Mouse (Mus musculus) liver, embryonic 16.5 days (tissue): ENCODE measurements around the gene Carmil1. TPM values are rescaled to one million over a fixed set of nuclear protein-coding genes. Genes with fewer than 3 reads are reported as not detected.

Source experiments
- ATAC-seq: fragments of 200-750 bp; cut with Nextera tagmentation; 2 replicates; pipeline ENCODE4 v1.8.0; 2017; ENCODE audit warnings: low read depth, mild to moderate bottlenecking, moderate number of reproducible peaks, moderate library complexity
- H3K27ac ChIP-seq: fragments of 300-500 bp; sonication (generic); 2 replicates; pipeline ENCODE4 v1.5.1; 2014; ENCODE audit warnings: mild to moderate bottlenecking, low read length
- H3K27me3 ChIP-seq: fragments of 300-500 bp; sonication (generic); 2 replicates; pipeline ENCODE4 v1.6.1; 2014; ENCODE audit warnings: low read depth, low read length, mixed read lengths; ENCODE audit not compliant: control insufficient read depth, insufficient read depth
- H3K36me3 ChIP-seq: fragments of 300-500 bp; sonication (generic); 2 replicates; pipeline ENCODE4 v1.6.1; 2014; ENCODE audit warnings: mild to moderate bottlenecking; ENCODE audit not compliant: control insufficient read depth, insufficient read depth
- H3K4me1 ChIP-seq: fragments of 300-500 bp; sonication (generic); 2 replicates; pipeline ENCODE4 v1.6.1; 2014; ENCODE audit warnings: low read depth, low read length, mixed read lengths; ENCODE audit not compliant: control insufficient read depth
- H3K4me2 ChIP-seq: fragments of 300-500 bp; sonication (generic); 2 replicates; pipeline ENCODE4 v1.6.1; 2014; ENCODE audit warnings: low read depth, low read length, mixed read lengths
- H3K4me3 ChIP-seq: fragments of 300-500 bp; sonication (generic); 2 replicates; pipeline ENCODE4 v1.5.1; 2014; ENCODE audit warnings: low read depth, mild to moderate bottlenecking, low read length
- H3K9ac ChIP-seq: fragments of 300-500 bp; sonication (generic); 2 replicates; pipeline ENCODE4 v1.6.1; 2014; ENCODE audit warnings: low read depth, low read length
- H3K9me3 ChIP-seq: fragments of 300-500 bp; sonication (generic); replicated peaks from 2 replicates; pipeline ENCODE4 v1.6.1; 2016; ENCODE audit warnings: low read length; ENCODE audit not compliant: control insufficient read depth
- WGBS: fragments of 180-500 bp; shearing (Covaris S2); extraction: QIAGEN DNeasy Blood & Tissue Kit; methylation state at CpG from one replicate; pipeline ENCODE4 v1.1.7; 2014; ENCODE audit not compliant: insufficient replicate concordance; 5-methylcytosine and 5-hydroxymethylcytosine counted together
- polyA plus RNA-seq: library from polyadenylated mRNA; unstranded; fragments of >200 nt; fragmentation: Nextera tagmentation; extraction: Ambion mirVana; gene quantifications from 2 replicates; pipeline ENCODE4 v1.2.1, GENCODE M21; 2015

Gene Carmil1
- 4.3 and 5.4 TPM in 2 replicates for polyA plus RNA-seq

DNA sequence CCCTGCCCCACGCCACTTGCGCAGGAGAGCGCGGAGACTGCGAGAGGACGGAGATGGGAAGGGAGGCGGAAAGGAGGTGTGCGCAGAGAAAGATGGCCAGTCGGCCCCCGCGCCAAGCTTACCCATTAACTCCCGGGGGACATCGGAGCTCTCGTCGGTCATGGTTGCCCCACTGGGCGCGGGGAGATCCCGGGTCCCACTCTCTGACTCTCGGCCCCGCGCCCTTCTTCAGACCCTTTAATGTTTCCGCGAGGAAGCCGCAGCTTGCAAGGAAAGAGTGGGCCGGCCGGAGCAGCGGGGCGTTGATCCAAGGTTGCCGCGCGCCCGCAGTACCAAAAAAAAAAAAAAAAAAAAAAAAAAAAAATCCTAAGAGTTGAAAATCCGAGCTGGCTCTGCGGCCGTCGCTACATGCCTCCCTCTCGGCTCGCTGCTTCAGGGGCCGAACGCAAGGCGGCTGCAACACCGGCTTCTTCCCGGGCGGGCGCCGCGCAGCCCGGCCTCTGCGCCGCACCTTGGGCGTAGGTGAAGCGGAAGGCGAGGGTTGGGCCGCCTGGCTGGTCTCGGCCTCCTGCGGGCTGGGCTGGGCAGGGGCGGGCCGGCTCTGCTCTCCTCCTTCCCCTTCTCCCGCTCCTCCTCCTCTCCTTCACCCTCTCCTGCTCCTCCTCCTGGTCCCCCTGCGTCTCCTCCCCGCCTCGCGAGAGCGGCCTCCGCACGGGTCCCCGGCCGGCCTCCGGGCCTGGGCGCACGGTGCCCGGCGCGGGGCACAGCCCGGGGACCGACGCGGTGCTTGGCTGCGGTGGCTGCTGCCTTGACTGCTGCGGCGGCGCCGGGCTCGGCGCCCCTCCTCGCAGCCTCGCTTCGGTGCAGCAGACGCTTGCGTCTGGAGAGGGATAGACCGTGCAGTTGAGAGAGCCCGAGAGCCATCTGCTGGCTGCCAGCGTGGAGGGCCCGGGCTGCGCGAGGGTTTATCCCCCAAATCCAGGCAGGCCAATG, at the start of gene Carmil1:
TSS of gene Carmil1 (minus strand) at position 357 of the 993 bp plus-strand sequence.
- no peaks in the 10 kb centered on the region for H3K4me1 ChIP-seq
- H3K4me2 ChIP-seq: peak within 1 kb of the TSS; percentile 63
- no peaks in the 10 kb centered on the region for H3K9me3 ChIP-seq
- H3K4me3 ChIP-seq: peak within 1 kb of the TSS; percentile 67
- H3K36me3 ChIP-seq: no peaks in the 10 kb centered on the region
- H3K27me3 ChIP-seq: peaks cover 32% of the 10 kb centered on the region
- 0 out of 2 replicates have a peak within 1 kb of the TSS, but pooled peaks have one; percentile 33 for H3K27ac ChIP-seq
- under 1% methylated on average over 95 of the region's 96 CpGs for WGBS
- H3K9ac ChIP-seq: peak within 1 kb of the TSS; percentile 25; the same call in 1 of the 2 replicates
- ATAC-seq: peak; percentile 96

DNA sequence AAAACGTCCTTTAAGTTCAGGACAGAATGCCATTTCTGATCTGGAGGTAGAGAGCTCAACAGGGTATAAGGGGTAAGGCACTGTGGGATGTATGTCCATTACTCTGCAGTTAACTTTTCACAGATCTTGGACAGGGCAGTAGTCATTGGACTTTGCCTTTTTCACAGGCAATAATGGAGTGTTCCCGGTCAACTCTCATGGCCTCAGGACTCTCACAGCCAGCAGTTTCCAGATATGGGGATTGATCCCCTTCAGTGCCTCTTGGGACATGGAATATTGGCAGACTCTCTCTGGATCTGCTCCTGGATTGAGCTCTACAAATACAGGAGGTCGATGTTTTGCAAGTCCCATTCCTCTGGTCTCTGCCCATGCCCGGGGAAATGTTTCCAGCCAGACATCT, 49.5 kb upstream of the Carmil1 start:
- Histone ChIP-seq H3K4me3 (no peak overlapping the region), H3K27ac (no peak overlapping the region), H3K9me3 (no peaks in the 10 kb centered on the region), H3K27me3 (no peaks in the 10 kb centered on the region), H3K4me2 (no peak overlapping the region), H3K36me3 (no peaks in the 10 kb centered on the region), H3K4me1 (no peaks in the 10 kb centered on the region; the same call in 1 of the 2 replicates), H3K9ac (no peak overlapping the region)
- peak; percentile 35; the same call in 1 of the 2 replicates for ATAC-seq
- WGBS: 49% methylated on average over 4 of the region's 4 CpGs

DNA sequence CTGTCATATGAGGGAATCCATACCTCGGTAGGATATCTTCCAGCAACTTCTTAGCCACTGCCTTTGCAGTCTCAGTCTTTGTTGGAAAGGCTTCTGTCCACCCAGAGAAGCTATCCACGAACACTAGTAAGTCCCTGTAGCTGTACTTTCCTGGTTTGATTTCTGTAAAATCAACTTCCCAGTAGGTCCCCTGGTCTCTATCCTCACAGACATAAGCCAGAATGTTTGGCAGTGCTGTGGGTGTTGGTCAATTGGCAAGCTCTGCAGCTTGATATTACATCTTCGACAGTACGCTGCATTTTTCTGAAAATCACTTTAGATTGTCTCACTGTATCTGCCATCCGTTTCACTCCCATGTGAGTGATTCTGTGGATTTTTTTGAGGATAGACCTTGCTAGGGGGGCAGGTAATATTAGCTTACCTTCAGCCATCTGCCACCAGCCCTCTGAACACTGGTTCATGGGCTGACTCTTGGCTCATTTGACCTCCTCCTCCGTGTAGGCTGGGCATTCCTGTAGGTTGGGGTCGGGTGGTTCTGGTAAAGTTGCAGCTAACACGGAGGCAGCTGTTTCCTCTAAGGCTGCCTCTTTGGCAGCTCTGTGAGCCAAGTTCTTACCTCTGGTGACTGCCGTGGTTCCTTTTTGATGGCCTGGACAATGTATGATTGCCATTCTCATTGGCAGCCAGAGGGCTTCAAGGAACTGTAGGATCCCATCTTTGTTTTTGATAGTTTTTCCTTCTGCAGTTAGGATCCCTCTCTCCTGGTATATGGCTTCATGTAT, 47.6 kb upstream of the Carmil1 start:
- no peaks in the 10 kb centered on the region for H3K27me3 ChIP-seq
- no peak for ATAC-seq
- no peaks in the 10 kb centered on the region; the same call in 1 of the 2 replicates for H3K4me1 ChIP-seq
- no peaks in the 10 kb centered on the region for H3K36me3 ChIP-seq
- H3K9ac ChIP-seq: no peak overlapping the region
- WGBS: 58% methylated on average over 9 of the region's 9 CpGs
- H3K4me2 ChIP-seq: no peak overlapping the region
- H3K4me3 ChIP-seq: no peak overlapping the region
- no peaks in the 10 kb centered on the region for H3K9me3 ChIP-seq
- H3K27ac ChIP-seq: no peak overlapping the region

DNA sequence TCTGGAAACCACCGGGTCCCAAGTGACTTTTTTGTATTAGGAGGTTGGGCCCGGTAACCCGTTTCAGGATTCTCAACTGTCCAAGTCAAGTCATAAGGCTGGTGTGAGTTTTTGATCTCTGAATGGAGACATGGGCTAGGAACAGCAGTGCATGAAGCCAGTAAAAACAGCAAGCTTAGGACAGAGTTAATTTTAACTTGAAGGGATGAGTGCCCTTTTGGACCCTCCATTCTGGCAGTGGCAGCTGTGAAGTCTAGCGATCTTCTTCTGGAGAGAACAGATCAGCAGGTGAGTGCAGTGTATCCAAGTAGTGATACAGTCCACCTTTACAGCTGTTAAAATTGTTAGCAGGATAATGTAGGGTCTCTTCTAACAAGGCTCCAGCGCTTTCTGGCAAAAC, 46.6 kb upstream of the Carmil1 start, which contains the start of gene Cmah:
TSS of gene Cmah (plus strand) at position 204 of the 400 bp plus-strand sequence.
- ATAC-seq: 0 out of 2 replicates have a peak, but pooled peaks have one; percentile 47
- Histone ChIP-seq H3K9ac (no peak within 1 kb of the TSS), H3K9me3 (no peaks in the 10 kb centered on the region), H3K4me2 (0 out of 2 replicates have a peak within 1 kb of the TSS, but pooled peaks have one; percentile 5), H3K36me3 (no peaks in the 10 kb centered on the region), H3K4me1 (no peaks in the 10 kb centered on the region; the same call in 1 of the 2 replicates), H3K27me3 (no peaks in the 10 kb centered on the region), H3K27ac (no peak within 1 kb of the TSS), H3K4me3 (no peak within 1 kb of the TSS)
- WGBS: 59% methylated on average over 5 of the region's 5 CpGs

DNA sequence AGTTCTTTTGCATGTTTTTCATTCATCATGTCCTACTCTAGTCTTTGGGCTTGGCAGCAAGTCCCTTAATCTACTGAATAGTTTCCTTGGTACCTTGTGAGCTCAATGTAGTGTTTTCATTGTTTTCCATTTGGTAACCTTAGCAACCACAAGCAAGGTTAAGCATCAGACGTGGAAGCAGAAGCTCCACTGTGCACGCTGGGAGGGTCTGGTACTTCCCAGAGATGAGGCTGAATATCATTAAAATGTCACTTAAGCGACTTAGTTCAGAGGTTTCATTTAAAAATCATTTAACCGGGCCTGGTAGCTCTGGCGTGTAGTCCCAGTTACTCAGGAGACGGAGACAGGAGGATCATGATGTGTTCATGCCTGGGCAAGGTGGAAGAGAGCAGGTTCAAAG, 40.7 kb upstream of the Carmil1 start:
- no peak for ATAC-seq
- H3K9ac ChIP-seq: no peak overlapping the region
- H3K4me2 ChIP-seq: no peak overlapping the region
- H3K9me3 ChIP-seq: no peaks in the 10 kb centered on the region
- H3K4me1 ChIP-seq: no peaks in the 10 kb centered on the region
- H3K27ac ChIP-seq: no peak overlapping the region
- 56% methylated on average over 6 of the region's 6 CpGs for WGBS
- H3K36me3 ChIP-seq: no peaks in the 10 kb centered on the region
- no peak overlapping the region for H3K4me3 ChIP-seq
- no peaks in the 10 kb centered on the region for H3K27me3 ChIP-seq

DNA sequence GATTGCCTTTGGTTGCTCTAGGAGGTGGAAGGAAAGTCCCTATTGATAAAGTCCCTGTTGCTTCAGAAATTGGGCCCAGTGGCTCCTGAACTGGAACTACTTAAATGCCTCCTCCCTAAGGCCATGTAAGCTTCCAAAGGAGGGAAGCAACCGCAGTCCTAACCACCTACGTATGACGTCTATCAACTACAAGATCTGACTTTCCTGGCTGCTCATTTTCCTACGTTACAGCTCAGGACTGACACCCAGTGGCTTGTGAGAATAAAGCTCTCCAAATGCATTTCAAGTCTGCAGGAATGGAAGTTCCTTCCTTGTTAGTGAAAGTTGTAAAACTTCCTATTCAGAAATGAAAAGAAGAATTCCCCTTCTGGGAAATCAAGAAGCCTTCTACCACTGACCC, 38.0 kb upstream of the Carmil1 start:
- Histone ChIP-seq H3K4me1 (no peaks in the 10 kb centered on the region), H3K9ac (no peak overlapping the region), H3K27me3 (no peaks in the 10 kb centered on the region), H3K9me3 (no peaks in the 10 kb centered on the region), H3K36me3 (no peaks in the 10 kb centered on the region), H3K27ac (no peak overlapping the region), H3K4me2 (no peak overlapping the region), H3K4me3 (no peak overlapping the region)
- 10% methylated on average over 4 of the region's 4 CpGs for WGBS
- no peak for ATAC-seq

DNA sequence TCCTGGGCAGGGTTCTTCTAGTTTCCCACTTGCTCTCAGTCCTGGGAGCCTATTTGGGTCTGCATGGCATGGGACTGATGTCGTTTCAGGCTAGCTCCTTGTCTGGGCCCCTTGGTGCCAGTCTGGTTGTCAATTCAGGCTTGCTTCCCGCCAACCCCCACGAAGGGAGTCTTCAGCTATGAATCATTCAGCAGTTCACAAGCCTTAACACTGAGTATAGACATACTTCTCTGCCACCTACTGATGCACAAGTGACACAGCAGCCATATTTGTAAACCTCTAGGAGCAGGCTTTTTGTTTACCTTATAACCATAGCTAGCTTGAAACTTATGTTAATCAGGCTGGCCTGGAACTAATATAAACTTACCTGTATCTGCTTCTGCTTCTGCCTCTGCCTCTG, 36.0 kb upstream of the Carmil1 start:
- no peaks in the 10 kb centered on the region for H3K27me3 ChIP-seq
- WGBS: 49% methylated on average over 3 of the region's 3 CpGs

DNA sequence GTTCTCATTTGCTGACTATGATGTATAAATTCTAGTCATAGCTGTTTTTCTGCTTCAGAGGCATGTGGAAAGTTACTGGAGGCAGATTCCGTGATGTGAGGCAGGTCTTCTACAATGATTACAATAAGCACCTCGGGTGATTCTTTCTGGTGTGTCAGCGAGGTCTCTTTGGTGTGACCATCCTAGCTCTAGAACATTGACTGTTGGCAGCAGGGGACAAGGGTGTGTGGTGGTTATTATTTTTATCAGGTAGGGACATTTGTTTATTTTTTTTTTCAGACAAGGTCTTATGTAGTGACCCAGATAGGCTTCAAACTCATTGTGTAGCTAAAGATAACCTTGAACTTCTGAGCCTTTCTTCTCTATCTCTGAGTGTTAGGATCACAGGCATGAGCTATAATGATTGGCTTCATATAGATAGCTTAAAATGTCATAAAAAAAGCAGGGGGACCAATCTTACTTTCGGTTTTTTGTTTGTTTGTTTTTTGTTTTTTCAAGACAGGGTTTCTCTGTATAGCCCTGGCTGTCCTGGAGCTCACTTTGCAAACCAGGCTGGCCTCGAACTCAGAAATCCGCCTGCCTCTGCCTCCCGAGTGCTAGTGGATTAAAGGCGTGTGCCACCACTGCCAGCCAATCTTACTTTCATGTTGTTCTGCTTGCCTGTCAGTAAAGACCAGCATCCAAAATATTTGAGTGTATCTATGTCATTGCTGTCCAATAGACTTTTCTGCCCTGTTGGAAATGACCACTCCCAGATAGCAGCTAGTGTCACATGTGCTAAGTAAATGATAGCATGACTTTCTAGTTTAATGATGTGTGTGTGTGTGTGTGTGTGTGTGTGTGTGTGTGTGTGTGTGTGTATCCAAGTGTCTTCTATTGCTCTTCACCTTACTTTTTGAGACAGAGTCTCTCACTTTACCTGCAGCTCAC, 30.7 kb upstream of the Carmil1 start:
- Histone ChIP-seq H3K27ac (peak overlapping the region; percentile 59), H3K4me2 (0 out of 2 replicates have a peak overlapping the region, but pooled peaks have one; percentile 17), H3K4me1 (peaks cover 12% of the 10 kb centered on the region), H3K36me3 (no peaks in the 10 kb centered on the region), H3K27me3 (no peaks in the 10 kb centered on the region), H3K4me3 (no peak overlapping the region), H3K9me3 (no peaks in the 10 kb centered on the region), H3K9ac (no peak overlapping the region)
- ATAC-seq: peak; percentile 85
- WGBS: 50% methylated on average over 8 of the region's 8 CpGs

More for the DNA sequence above, 36.0 kb upstream of the Carmil1 start:
- Histone ChIP-seq H3K9ac (no peak overlapping the region), H3K27ac (no peak overlapping the region), H3K4me3 (no peak overlapping the region), H3K4me2 (no peak overlapping the region), H3K36me3 (no peaks in the 10 kb centered on the region), H3K9me3 (no peaks in the 10 kb centered on the region), H3K4me1 (no peaks in the 10 kb centered on the region; the same call in 1 of the 2 replicates)
- ATAC-seq: no peak
